Mouse (Mus musculus) heart, postnatal 0 days (tissue): ENCODE measurements at regions not wholly inside any gene's neighbourhood (a gene's known extent, or its start where the extent isn't known, plus 50 kb on each side); places are given as distances from the start of the nearest gene placed in this dataset.

Source experiments
- CTCF ChIP-seq: IDR thresholded peaks from 2 replicates; pipeline ENCODE4 v1.5.1; 2016; ENCODE audit warnings: antibody characterized with exemption, control low read depth, low read depth
- EP300 ChIP-seq: IDR thresholded peaks from 2 replicates; pipeline ENCODE4 v1.6.1; 2016; ENCODE audit warnings: antibody characterized with exemption, low read depth

DNA sequence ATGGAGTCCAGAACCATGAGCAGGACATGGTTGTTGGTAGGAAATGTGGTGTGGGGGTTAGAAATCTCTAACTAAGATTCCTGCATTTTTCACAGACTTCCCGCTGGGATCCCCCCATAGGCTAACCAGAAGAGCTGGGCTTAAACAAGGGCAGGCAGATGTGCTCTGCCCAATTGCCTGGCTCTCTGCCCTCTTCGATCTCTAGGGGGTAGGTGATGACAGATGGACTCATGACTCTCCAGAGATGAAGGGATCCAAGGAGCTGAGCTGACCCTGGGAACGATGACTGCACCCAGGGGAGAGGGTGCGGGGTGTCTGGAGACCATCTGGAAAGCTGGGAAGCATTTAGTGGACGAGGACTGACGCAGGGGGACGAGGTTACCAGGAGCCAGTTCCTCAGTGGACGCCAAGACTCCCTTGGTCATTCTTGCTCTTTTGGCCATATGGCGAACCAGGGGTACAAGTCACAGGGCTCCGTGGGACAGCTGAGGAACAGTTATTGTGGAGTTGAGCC lies 260.0 kb downstream of the Cyp26b1 start:
- TF ChIP-seq EP300 (no peak), CTCF (no peak)
